Mouse (Mus musculus) layer of hippocampus, postnatal 14 days (tissue): ENCODE results near the gene Nyap2. TPM values are rescaled to one million over a fixed set of nuclear protein-coding genes. Genes with fewer than 3 reads are reported as not detected.
"Not testable (repeated sequence)": the region's sequence is repeated elsewhere in the genome, so short reads cannot be mapped to it uniquely, and the experiment has no call there.

Source experiments
- DNase-seq, 2 experiments: peaks; one replicate each; pipeline ENCODE4 v3.0.0; 2021 to 2022; ENCODE audit warnings: low spot score in 2 of 2, mixed read lengths in 1 of 2
- total RNA-seq, 2 experiments: library from RNA; stranded (reverse); gene quantifications; 2 replicates each; pipeline ENCODE4 v1.2.3; 2021

Gene Nyap2
- total RNA-seq, 2 experiments from 2014 or later, result 29.5 to 32.3 TPM

GRCm38 (mm10) chr1:81173303-81173702 lies 96.6 kb downstream of the Nyap2 start:
- peak; percentile 8 to 12 for DNase-seq

DNA sequence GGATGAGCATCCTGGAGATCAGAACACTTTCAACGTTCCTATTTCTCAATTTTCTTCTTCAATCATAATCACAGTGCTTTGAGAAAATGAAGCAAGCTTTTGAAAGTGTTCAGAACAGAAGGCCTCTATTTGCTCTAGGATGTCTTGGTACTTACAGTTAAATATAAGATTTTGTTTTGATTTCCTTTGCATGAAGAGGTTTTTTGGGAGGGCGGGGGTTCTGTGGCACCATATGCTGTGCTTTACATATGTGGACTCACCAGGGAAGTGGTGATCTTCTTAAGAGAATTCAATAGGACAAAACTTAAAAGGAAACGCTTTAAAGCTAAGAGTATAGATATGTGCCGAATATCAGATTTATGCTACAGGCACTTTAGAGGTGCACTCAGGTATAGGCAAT lies 103.0 kb downstream of the Nyap2 start:
- DNase-seq, result no peak

DNA sequence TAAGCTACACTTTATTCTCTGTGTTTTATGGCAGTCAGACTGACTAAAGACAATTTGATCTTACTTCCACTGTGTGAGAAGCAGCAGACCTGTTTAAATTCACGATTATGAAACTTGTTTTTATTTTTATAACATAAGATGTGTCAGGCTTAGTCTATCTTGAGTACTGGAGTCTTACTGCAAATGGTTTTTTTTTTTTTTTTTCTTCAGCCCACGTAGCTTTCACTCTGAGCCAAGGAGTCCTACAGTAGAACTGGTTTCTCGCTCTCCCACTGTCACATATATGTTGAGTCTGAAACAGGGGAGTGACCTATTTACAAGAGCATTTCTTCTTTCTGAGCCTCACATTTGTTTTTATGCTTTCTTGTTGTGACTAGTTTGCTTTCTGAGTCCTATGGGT lies 103.9 kb downstream of the Nyap2 start:
- no peak for DNase-seq

GRCm38 (mm10) chr1:81209536-81209935 lies 132.8 kb downstream of the Nyap2 start:
- DNase-seq, result no peak

- DNase-seq, result no peak
Measured at GRCm38 (mm10) chr1:81211491-81211890, 134.7 kb downstream of the Nyap2 start.

DNA sequence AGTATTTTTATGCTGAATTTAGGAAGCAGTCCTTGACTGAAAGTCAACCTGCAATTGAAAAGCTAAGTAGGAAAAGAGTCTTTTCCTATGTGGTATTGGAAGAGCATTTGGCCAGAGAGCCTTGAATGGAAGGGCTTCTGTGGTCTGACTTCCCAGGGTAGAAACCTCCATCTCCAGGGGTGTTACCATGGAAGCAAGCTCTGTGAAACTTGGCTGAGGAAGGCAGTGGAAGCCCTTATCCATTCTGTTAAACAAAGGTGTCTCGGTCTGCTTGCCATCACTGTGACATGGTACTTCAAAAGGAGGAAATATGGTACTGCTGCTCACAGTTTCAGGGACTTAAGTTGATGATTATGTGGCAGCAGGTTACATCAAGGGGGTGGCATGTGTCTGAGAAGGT lies 143.0 kb downstream of the Nyap2 start:
- no peak for DNase-seq

DNA sequence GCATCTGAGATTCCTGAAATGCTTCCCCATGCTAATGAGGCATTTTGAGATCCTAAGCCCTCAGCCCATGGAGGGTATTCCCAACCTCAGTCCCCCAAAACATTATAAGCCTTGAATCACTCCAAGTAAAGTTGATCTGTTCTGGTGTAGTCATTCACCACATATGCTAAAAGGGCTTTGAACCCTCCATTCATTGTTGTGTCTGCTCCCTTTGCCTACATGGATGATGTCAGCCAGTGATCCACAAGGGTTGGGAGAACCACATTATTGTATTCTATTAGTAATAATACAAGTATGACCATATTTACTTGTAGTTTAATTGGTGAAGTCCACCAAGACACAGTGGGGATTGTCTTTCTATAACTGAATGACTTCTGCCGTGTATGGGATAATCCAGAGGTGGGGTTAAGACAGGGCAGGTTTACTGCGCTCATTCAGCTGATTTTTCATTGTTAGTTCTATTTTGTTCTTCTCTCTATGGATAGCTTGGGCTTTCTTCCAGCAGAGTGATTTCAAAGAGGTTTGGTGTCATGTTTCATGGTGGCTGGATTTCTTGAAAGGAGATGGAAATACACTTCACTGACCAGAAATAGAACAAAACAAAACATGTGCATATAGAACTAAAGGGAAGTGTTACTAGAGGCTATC lies 155.1 kb downstream of the Nyap2 start:
- no peak for DNase-seq

DNA sequence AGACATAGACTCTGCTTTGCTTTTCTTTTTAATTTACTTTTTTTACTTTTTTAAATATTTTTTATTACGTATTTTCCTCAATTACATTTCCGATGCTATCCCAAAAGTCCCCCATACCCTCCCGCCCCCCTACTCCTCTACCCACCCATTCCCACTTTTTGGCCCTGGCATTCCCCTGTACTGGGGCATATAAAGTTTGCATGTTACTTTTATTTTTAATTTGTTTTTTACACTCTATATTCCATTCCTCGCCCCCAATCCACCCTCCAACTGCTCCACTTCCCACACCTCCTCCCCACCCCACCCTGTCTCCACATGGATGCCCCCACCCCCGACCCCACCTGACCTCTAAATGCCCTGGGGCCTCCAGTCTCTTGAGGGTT lies 155.6 kb downstream of the Nyap2 start:
- not testable (repeated sequence) for DNase-seq

DNA sequence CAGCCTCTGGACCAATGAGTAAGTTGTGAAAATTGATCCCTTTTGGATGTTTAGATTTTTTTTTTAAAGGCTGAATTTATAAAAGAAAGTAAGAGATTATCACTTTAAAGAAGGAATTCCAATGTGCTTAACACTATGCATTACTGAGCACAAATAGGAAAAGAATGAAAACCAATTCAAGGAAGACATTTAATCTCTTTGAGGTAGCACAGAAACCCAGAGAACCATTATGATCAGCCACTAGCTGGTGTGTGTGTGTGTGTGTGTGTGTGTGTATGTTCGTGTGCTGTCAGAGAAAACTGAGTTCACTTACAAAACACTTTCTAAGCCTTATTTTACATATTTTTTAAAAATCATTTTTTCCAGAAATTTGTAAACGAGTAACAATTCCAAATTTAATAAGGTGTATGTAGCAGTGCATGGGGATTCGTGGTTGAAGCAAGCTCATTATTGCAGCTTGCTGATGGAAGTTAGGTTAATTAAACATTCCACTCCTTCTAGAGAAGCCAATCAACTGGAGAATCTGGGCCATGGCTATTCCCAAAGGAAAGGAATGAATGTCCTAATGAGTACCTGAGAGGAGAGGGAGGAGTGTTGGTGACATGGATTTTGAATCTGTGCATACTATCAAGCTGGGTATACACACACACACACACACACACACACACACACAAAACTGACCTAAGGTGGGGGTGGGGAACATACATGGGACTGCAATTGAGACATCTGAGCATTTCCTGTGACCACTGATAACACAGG lies 171.9 kb downstream of the Nyap2 start:
- no peak for DNase-seq

GRCm38 (mm10) chr1:81250068-81250467 lies 173.3 kb downstream of the Nyap2 start:
- no peak for DNase-seq

DNA sequence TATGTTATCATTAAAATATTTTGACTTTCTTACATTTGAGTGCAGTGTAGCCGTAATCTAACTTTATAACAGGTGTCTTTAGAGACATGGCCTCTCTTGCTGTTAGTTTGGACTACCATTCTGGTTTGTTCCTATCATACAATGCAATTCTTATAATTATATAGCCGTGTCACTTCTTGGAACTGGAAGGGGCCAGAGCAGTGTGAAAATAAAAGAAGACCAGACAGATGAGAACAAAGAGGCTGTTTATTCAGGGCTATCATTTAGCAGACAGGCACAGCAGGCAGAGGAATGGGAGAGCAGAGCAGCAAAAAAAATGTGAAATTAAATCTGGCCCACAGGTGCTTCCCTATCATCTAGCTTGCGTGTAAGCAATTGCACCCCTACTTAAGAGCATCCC lies 189.7 kb downstream of the Nyap2 start:
- no peak for DNase-seq

DNA sequence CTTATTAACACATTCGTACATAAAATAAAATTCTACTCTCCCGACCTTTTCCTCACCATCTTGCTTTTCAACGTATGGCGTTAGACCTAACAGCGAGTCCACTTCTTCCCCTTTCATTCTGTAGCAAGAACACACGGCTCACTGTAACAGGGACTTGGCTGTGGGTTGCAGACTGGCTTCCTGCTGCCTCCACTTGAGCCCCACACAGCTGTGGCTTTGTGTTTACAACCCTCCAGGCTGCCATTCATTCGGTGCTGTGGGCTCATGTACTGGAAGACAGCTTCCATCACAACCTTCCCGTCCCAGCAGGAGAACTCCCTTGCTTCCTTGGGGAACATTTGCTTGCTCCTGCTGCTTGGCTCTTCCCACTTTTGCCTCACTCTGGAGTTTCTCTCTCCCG lies 204.2 kb downstream of the Nyap2 start:
- DNase-seq, result peak in 1 of 2 experiments; percentile 13

DNA sequence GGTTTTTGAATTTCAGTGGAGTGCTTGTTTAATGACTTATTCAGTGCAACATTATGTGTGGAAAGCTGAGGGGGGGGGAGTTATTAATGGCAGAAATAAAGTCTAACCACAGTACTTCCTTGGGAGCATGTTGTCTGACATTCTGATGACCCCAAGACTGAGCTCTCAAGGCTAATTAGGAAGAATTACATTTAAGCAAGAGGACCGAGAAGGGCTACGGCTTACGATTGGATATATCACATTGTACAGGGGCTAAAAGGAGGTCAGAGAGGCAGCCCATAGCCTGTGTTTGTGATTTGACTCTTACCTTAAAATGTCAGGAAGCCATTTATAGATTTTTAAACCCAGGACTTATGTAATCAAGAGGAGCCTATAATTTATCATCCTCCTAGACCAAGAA lies 208.9 kb downstream of the Nyap2 start:
- no peak for DNase-seq

DNA sequence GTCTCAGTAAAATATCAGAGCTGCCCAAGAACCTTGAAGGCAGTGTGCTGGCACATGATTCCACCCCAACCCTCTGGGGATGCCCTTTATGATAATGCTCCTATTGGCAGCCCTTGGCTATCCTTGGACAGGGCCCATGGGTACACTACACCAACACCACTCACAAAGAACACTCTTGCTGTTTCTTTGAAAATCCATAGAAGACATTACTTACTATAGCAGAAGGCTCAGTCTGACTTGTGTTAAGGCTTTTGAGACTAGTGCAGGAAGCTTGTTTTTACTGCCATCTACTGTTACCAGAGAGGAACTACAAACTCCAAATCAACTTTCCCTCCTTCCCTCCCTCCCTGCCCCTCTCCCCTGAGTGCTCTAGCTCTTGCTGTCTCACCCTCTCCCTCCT lies 210.3 kb downstream of the Nyap2 start:
- DNase-seq, result peak; percentile 21 to 33

DNA sequence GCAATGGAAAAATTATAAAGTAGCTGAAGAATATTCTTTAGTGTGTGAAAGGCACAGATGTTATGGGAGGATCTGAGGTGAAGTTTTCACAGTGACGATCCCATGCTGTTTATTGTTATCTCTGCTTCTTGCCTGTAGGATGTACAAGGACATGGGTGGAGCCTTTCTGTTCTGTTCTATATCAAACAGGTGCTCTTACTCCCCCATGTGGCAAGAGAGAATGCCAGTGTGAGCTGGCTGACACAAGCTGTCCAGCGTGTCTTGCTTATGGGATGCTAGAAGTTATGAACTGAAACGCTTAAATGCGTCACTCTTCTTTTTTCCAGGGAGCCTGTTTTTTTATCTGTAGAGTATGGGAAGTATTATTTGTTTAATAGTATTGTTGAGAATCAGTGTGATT lies 224.0 kb downstream of the Nyap2 start:
- DNase-seq, result peak in 1 of 2 experiments; percentile 24

DNA sequence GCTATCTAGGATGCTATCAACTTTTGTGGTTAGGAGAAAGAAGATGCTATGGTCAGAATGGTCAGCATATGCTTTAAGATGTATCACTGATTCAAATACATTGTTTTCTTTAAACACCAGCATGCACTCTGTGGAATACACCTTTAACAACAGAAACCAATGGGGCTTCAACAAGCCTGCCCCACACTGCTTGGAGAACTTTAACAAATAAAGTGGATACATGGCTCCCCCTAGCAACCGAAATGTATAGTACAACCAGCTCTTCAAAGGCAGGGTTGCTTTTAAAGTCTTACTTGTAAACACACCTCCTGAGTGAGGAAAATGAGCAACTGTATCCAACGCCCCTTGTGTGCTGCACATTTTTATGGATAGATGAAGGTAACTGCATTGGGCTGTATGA lies 224.9 kb downstream of the Nyap2 start:
- DNase-seq, result peak; percentile 31 to 57

DNA sequence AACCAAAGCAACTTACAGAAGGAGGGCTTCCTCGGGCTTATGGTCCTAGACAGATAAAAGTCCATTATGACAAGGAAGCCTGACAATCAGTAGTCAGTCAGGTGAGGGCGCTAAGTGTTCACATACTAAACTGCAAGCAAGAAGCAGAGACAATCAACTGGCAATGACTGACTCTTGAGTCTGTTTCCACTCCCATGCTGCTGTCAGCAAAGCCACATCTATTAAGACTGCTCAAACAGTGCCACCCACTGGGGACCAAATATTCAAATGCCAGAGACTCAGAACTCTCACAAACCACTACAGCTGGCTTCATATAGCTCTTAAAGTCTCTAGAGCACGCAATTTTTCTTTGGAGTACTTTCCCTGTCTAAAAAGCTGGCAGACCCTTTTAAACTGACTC lies 226.6 kb downstream of the Nyap2 start:
- no peak for DNase-seq

- no peak for DNase-seq
Measured at GRCm38 (mm10) chr1:81307407-81307806, 230.7 kb downstream of the Nyap2 start.

GRCm38 (mm10) chr1:81307934-81308333 lies 231.2 kb downstream of the Nyap2 start:
- no peak for DNase-seq

DNA sequence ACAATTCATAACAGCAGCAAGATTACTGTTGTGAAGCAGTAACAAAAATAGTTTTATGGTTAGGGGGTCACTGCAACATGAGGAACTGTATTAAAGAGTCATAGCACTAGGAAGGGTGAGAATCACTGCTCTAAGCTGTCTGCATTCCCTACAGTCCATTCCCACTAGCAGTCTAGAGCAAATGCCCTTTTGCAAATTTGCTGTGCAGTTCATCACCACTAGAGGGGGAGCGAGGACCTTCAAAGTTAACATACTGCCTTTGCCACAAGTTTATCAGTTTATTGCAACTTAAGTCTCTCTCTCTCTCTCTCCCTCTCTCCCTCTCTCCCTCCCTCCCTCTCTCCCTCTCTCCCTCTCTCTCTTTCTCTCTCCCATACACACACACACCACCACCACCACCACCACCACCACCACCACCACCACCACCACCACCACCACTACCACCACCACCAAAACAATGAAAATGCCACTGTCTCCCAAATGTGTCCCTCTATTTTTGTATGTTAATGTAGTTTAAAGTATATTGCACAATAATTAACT lies 233.4 kb downstream of the Nyap2 start:
- DNase-seq, result peak; percentile 62 to 74

DNA sequence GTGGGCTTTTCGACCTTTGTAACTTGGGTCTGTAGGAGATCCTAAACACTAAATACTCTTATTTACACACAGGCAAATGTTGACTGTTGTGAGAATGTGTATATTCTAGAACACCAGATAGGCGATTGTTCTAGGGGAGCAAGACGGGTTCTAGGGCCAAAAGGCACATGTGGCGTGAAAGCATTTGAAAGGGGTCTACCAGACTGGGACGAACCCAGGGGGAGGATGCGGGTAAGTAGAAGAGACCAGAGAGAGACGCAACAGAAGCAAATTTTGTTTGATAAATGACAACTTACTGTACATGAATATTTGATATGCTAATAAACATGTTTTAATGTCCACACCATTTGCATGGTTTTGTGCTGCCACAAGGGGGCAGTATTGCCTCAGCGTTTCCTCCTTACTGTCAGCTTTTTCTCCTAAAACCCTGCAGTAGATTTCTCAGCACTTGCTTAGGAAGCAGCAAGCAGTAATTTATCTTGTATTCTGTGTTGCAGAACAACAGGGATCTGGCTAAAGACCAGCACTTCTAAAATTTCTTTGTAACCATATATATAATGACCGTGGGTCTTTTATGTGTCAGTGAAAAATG lies 239.7 kb downstream of the Nyap2 start:
- DNase-seq, result peak; percentile 78 to 88

DNA sequence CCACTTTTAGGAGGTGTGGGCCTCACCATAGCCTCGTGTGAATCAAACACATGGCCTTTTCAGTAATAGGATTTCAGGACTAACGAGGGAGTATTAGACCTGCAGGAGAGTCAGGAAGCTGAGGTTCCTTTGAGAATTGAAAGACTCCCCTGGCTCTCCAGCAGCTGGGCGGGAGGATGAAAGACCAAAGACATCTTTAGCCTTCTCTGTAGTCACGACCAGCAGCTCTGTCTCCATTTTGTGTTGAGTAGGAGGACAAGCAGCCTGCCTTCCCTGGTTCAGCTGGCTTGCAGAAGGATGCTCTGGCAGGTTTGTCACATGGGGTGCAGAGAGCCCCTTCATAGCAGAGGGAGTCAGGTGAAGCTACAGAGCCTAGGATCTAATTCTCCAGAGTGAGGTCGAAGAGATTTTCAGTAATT lies 240.3 kb downstream of the Nyap2 start:
- peak in 1 of 2 experiments; percentile 20 for DNase-seq
